Mouse (Mus musculus) left cerebral cortex, postnatal 25 days (tissue): Measurements from ENCODE around the gene Fgf9. TPM values are rescaled to one million over a fixed set of nuclear protein-coding genes. Genes with fewer than 3 reads are reported as not detected.
A peak's percentile ranks its signal among the peaks of the same experiment; 100 is the strongest.

ENCODE experiments used
- DNase-seq, 2 experiments: peaks; one replicate each; pipeline ENCODE4 v3.0.0; 2022; ENCODE audit warnings: low spot score in 2 of 2, mixed read lengths in 1 of 2
- intact Hi-C: fragments of 180-260 bp; cut with DNase I; formaldehyde crosslinking; loops from one replicate; pipeline ENCODE4 v1.15.1; 2025
- total RNA-seq, 2 experiments: library from RNA; stranded (reverse); gene quantifications; 2 replicates each; pipeline ENCODE4 v1.2.3; 2021

Fgf9 gene
- total RNA-seq: 10 to 100 TPM; 25.8 to 26.1 TPM

- peak in 1 of 2 experiments; percentile 13 for DNase-seq
- intact Hi-C loops: loop anchor here (2.0 to 5.0 kb wide), 3 partner anchors 36 to 132 kb away; partner anchors contain the start of gene Micu2
These were observed at the start of gene Fgf9 for GRCm38 (mm10) chr14:58070481-58071119. Gene Fgf9 (plus strand): TSS chr14:58070547.

GRCm38 (mm10) chr14:58034567-58034966, 35.8 kb upstream of the Fgf9 start:
- intact Hi-C loops: loop anchor here (2.0 to 10.0 kb wide), 5 partner anchors 36 to 1078 kb away; partner anchors contain the start of gene Fgf9
- peak; percentile 71 to 81 for DNase-seq

- DNase-seq: no peak
- intact Hi-C loops: loop anchor here (10.0 kb wide), 1 partner anchor 579 kb away; no protein-coding TSS in a partner anchor
These were observed 34.2 kb upstream of the Fgf9 start for GRCm38 (mm10) chr14:58036174-58036573.

GRCm38 (mm10) chr14:58046639-58047284, 23.6 kb upstream of the Fgf9 start:
- no peak for DNase-seq
- intact Hi-C loops: no loop called here

GRCm38 (mm10) chr14:58050691-58051090, 19.7 kb upstream of the Fgf9 start:
- no peak for DNase-seq
- intact Hi-C loops: no loop called here

- DNase-seq: no peak
- intact Hi-C loops: no loop called here
These were observed 2.8 kb upstream of the Fgf9 start for GRCm38 (mm10) chr14:58067586-58067985.

- DNase-seq: no peak
- intact Hi-C loops: no loop called here
These were observed 1.7 kb upstream of the Fgf9 start for GRCm38 (mm10) chr14:58068641-58069040.

- peak in 1 of 2 experiments; percentile 45 for DNase-seq
- intact Hi-C loops: loop anchor here (2.0 to 5.0 kb wide), 3 partner anchors 35 to 132 kb away; partner anchors contain the start of gene Micu2
These were observed 420 bp upstream of the Fgf9 start for GRCm38 (mm10) chr14:58069927-58070326.

GRCm38 (mm10) chr14:58071120-58071641, 834 bp downstream of the Fgf9 start:
- intact Hi-C loops: loop anchor here (2.0 to 5.0 kb wide), 3 partner anchors 36 to 131 kb away; partner anchors contain the start of gene Micu2

GRCm38 (mm10) chr14:58071830-58072770, 1.8 kb downstream of the Fgf9 start:
- DNase-seq: peak; percentile 80 to 82
- intact Hi-C loops: loop anchor here (2.0 to 5.0 kb wide), 3 partner anchors 37 to 130 kb away; partner anchors contain the start of gene Micu2

More at GRCm38 (mm10) chr14:58071120-58071641, 834 bp downstream of the Fgf9 start:
- DNase-seq: peak; percentile 24 to 40

GRCm38 (mm10) chr14:58072771-58073501, 2.6 kb downstream of the Fgf9 start:
- intact Hi-C loops: loop anchor here (5.0 kb wide), 2 partner anchors 76 to 129 kb away; partner anchors contain the start of gene Micu2
- DNase-seq: peak; percentile 28 to 29

- peak; percentile 37 to 57 for DNase-seq
- intact Hi-C loops: loop anchor here (5.0 kb wide), 2 partner anchors 77 to 128 kb away; partner anchors contain the start of gene Micu2
These were observed 3.6 kb downstream of the Fgf9 start for GRCm38 (mm10) chr14:58073936-58074335.

- intact Hi-C loops: loop anchor here (5.0 kb wide), 2 partner anchors 78 to 127 kb away; partner anchors contain the start of gene Micu2
- DNase-seq: peak; percentile 70 to 76
These were observed 4.5 kb downstream of the Fgf9 start for GRCm38 (mm10) chr14:58074621-58075432.

- DNase-seq: peak; percentile 42 to 56
- intact Hi-C loops: no loop called here
These were observed 5.2 kb downstream of the Fgf9 start for GRCm38 (mm10) chr14:58075433-58076029.

- DNase-seq: peak; percentile 77 to 78
- intact Hi-C loops: no loop called here
These were observed 5.7 kb downstream of the Fgf9 start for GRCm38 (mm10) chr14:58076030-58076521.

- intact Hi-C loops: no loop called here
- no peak for DNase-seq
These were observed 6.4 kb downstream of the Fgf9 start for GRCm38 (mm10) chr14:58076726-58077255.

- no peak for DNase-seq
- intact Hi-C loops: no loop called here
These were observed 9.1 kb downstream of the Fgf9 start for GRCm38 (mm10) chr14:58079471-58079870.
